Mouse (Mus musculus) heart, embryonic 12.5 days (tissue): ENCODE data around the gene Olfr1192-ps1. TPM values are rescaled to one million over a fixed set of nuclear protein-coding genes. Genes with fewer than 3 reads are reported as not detected.
"Not testable (repeated sequence)": the region's sequence is repeated elsewhere in the genome, so short reads cannot be mapped to it uniquely, and the experiment has no call there.

ENCODE experiments used
- ATAC-seq: fragments of 200-750 bp; cut with Nextera tagmentation; 2 replicates; pipeline ENCODE4 v1.8.0; 2017; ENCODE audit warnings: moderate TSS enrichment, moderate library complexity; ENCODE audit not compliant: insufficient number of reproducible peaks, low FRiP score
- H3K27ac ChIP-seq: fragments of 300-500 bp; sonication (generic); 2 replicates; pipeline ENCODE4 v1.5.1; 2016; ENCODE audit warnings: mild to moderate bottlenecking, moderate library complexity; ENCODE audit not compliant: poor library complexity, severe bottlenecking
- H3K27me3 ChIP-seq: fragments of 300-500 bp; sonication (generic); replicated peaks from 2 replicates; pipeline ENCODE4 v1.6.1; 2016; ENCODE audit warnings: mild to moderate bottlenecking, moderate library complexity
- H3K36me3 ChIP-seq: fragments of 300-500 bp; sonication (generic); 2 replicates; pipeline ENCODE4 v1.6.1; 2016; ENCODE audit warnings: mild to moderate bottlenecking, moderate library complexity
- H3K4me1 ChIP-seq: fragments of 300-500 bp; sonication (generic); replicated peaks from 2 replicates; pipeline ENCODE4 v1.6.1; 2016; ENCODE audit warnings: mild to moderate bottlenecking
- H3K4me2 ChIP-seq: fragments of 300-500 bp; sonication (generic); 2 replicates; pipeline ENCODE4 v1.6.1; 2016; ENCODE audit warnings: mild to moderate bottlenecking, moderate library complexity
- H3K4me3 ChIP-seq: fragments of 300-500 bp; sonication (generic); 2 replicates; pipeline ENCODE4 v1.5.1; 2016; ENCODE audit warnings: mild to moderate bottlenecking
- H3K9ac ChIP-seq: fragments of 300-500 bp; sonication (generic); 2 replicates; pipeline ENCODE4 v1.6.1; 2016; ENCODE audit warnings: mild to moderate bottlenecking, moderate library complexity
- H3K9me3 ChIP-seq: fragments of 300-500 bp; sonication (generic); replicated peaks from 2 replicates; pipeline ENCODE4 v1.6.1; 2016; ENCODE audit warnings: mild to moderate bottlenecking, moderate library complexity
- WGBS: fragments of 180-500 bp; shearing (Covaris S2); methylation state at CpG from one replicate; pipeline ENCODE4 v1.1.7; 2016; 5-methylcytosine and 5-hydroxymethylcytosine counted together
- polyA plus RNA-seq: library from polyadenylated mRNA; unstranded; fragments of >200 nt; fragmentation: Nextera tagmentation; extraction: Ambion mirVana; gene quantifications from 2 replicates; pipeline ENCODE4 v1.2.1, GENCODE M21; 2016

Olfr1192-ps1 gene
- not detected in 2 replicates for polyA plus RNA-seq

- no peak within 1 kb of the TSS for H3K4me3 ChIP-seq
- H3K9me3 ChIP-seq, result no peaks in the 10 kb centered on the region
- no peaks in the 10 kb centered on the region for H3K4me1 ChIP-seq
- 44% methylated on average over 1 of the region's 1 CpGs for WGBS
- ATAC-seq, result no peak
- no peak within 1 kb of the TSS for H3K27ac ChIP-seq
- no peaks in the 10 kb centered on the region for H3K36me3 ChIP-seq
- H3K27me3 ChIP-seq, result no peaks in the 10 kb centered on the region
- no peak within 1 kb of the TSS for H3K9ac ChIP-seq
- H3K4me2 ChIP-seq, result no peak within 1 kb of the TSS
Measured at GRCm38 (mm10) chr2:88648209-88648608, at the start of gene Olfr1192-ps1. TSS of gene Olfr1192-ps1 (plus strand) at chr2:88648509.

- not testable (repeated sequence) for H3K9ac ChIP-seq, H3K4me1 ChIP-seq, H3K9me3 ChIP-seq, H3K27ac ChIP-seq, H3K4me3 ChIP-seq, H3K27me3 ChIP-seq, H3K4me2 ChIP-seq, ATAC-seq, H3K36me3 ChIP-seq
- WGBS, result 84% methylated on average over 1 of the region's 1 CpGs
Measured at GRCm38 (mm10) chr2:88640242-88640641, 8.1 kb upstream of the Olfr1192-ps1 start, which contains the start of gene Olfr1191-ps1. TSS of gene Olfr1191-ps1 (plus strand) at chr2:88640542.

DNA sequence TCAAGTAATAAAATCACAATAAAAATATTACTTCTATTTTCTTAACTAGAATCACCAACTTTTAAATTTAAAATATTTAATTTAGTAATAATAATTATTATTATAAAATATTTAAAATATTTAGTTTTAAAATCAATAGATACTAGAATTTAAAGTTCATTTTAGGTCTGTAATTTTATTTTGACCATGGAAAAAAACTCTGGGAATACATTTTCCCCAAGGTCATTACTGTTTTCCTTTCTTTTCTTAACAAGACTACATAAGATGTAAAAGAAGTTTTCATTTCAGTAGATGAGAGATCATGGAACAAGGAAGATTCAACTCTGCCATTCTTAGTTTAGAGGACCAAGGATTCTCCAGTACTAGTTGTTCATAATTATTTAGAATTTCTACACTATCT, 27.0 kb downstream of the Olfr1192-ps1 start, which contains the start of gene Olfr1193:
Olfr1193 (plus strand) TSS at position 301 of the 400 bp plus-strand sequence.
- not testable (repeated sequence) for ATAC-seq, H3K9ac ChIP-seq, H3K36me3 ChIP-seq, H3K4me3 ChIP-seq, H3K4me1 ChIP-seq, H3K4me2 ChIP-seq, H3K27me3 ChIP-seq, H3K27ac ChIP-seq, H3K9me3 ChIP-seq

DNA sequence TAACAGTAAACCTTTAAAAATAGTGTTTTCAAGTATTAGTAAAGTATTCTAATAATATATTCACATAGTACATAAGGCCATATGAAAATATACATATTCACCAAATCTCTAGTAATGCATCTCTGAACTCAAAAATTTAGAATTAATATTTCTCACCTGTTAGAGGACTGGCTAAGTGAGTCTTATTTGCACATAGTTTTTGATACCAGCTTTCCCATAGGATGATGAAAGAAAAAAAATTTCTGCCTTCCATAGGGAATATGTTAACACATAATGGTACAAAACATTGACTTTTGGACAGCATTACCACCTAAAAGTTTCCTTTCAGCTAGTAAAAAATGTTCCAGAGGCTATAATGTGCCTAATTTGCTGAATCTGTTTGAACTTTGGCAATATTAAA, 40.8 kb downstream of the Olfr1192-ps1 start, which contains the start of gene Olfr1195:
Olfr1195 (minus strand) TSS at position 101 of the 400 bp plus-strand sequence.
- no peak within 1 kb of the TSS for H3K4me2 ChIP-seq

GRCm38 (mm10) chr2:88704497-88704896, 56.2 kb downstream of the Olfr1192-ps1 start, which contains the start of gene Olfr1196:
TSS of gene Olfr1196 (minus strand) at chr2:88704597.
- Histone ChIP-seq H3K4me2 (no peak within 1 kb of the TSS), H3K27ac (no peak within 1 kb of the TSS), H3K27me3 (no peaks in the 10 kb centered on the region), H3K4me1 (no peaks in the 10 kb centered on the region), H3K36me3 (no peaks in the 10 kb centered on the region), H3K9me3 (no peaks in the 10 kb centered on the region), H3K9ac (no peak within 1 kb of the TSS), H3K4me3 (no peak within 1 kb of the TSS)
- 70% methylated on average over 2 of the region's 2 CpGs for WGBS
- ATAC-seq, result no peak

More for the DNA sequence above, 40.8 kb downstream of the Olfr1192-ps1 start, which contains the start of gene Olfr1195:
- Histone ChIP-seq H3K9me3 (0 out of 2 replicates have a peak, but pooled peaks cover 2% of the 10 kb centered on the region), H3K4me3 (no peak within 1 kb of the TSS), H3K4me1 (no peaks in the 10 kb centered on the region), H3K27me3 (no peaks in the 10 kb centered on the region), H3K9ac (no peak within 1 kb of the TSS), H3K36me3 (no peaks in the 10 kb centered on the region), H3K27ac (no peak within 1 kb of the TSS)
- no peak for ATAC-seq

Other genes starting within 250 kb of the Olfr1192-ps1 start
- not detected in 2 replicates for gene Olfr1179, start 242.1 kb upstream of the Olfr1192-ps1 start, polyA plus RNA-seq
- gene Olfr1180, start 229.4 kb upstream of the Olfr1192-ps1 start, polyA plus RNA-seq, result not detected in 2 replicates
- not detected in 2 replicates for gene Olfr1181, start 222.3 kb upstream of the Olfr1192-ps1 start, polyA plus RNA-seq
- not detected in 2 replicates for gene Gm13757, start 199.4 kb upstream of the Olfr1192-ps1 start, polyA plus RNA-seq
- not detected in 2 replicates for gene Olfr1183, start 193.6 kb upstream of the Olfr1192-ps1 start, polyA plus RNA-seq
- gene Olfr1184, start 164.9 kb upstream of the Olfr1192-ps1 start, polyA plus RNA-seq, result not detected in 2 replicates
- not detected in 2 replicates for gene Olfr1185-ps1, start 155.2 kb upstream of the Olfr1192-ps1 start, polyA plus RNA-seq
- gene Olfr1186, start 130.0 kb upstream of the Olfr1192-ps1 start, polyA plus RNA-seq, result not detected in 2 replicates
- not detected in 2 replicates for gene Olfr1188, start 91.6 kb upstream of the Olfr1192-ps1 start, polyA plus RNA-seq
- gene Olfr1189, start 62.1 kb upstream of the Olfr1192-ps1 start, polyA plus RNA-seq, result not detected in 2 replicates
- not detected in 2 replicates for gene Olfr1191-ps1, start 8.0 kb upstream of the Olfr1192-ps1 start, polyA plus RNA-seq
- not detected in 2 replicates for gene Olfr1193, start 27.1 kb downstream of the Olfr1192-ps1 start, polyA plus RNA-seq
- not detected in 2 replicates for gene Olfr1195, start 40.7 kb downstream of the Olfr1192-ps1 start, polyA plus RNA-seq
- gene Olfr1196, start 56.1 kb downstream of the Olfr1192-ps1 start, polyA plus RNA-seq, result not detected in 2 replicates
- not detected in 2 replicates for gene Olfr1197, start 83.9 kb downstream of the Olfr1192-ps1 start, polyA plus RNA-seq
- gene Olfr1198, start 102.9 kb downstream of the Olfr1192-ps1 start, polyA plus RNA-seq, result not detected in 2 replicates
- not detected in 2 replicates for gene Olfr1199, start 112.0 kb downstream of the Olfr1192-ps1 start, polyA plus RNA-seq
- not detected in 2 replicates for gene Olfr1200, start 122.0 kb downstream of the Olfr1192-ps1 start, polyA plus RNA-seq
- not detected in 2 replicates for gene Olfr1201, start 144.5 kb downstream of the Olfr1192-ps1 start, polyA plus RNA-seq
- gene Olfr1202, start 166.0 kb downstream of the Olfr1192-ps1 start, polyA plus RNA-seq, result not detected in 2 replicates
- gene Olfr1205, start 181.2 kb downstream of the Olfr1192-ps1 start, polyA plus RNA-seq, result not detected in 2 replicates
- gene Olfr1204, start 200.8 kb downstream of the Olfr1192-ps1 start, polyA plus RNA-seq, result not detected in 2 replicates
- not detected in 2 replicates for gene Olfr1206, start 214.7 kb downstream of the Olfr1192-ps1 start, polyA plus RNA-seq